Mouse (Mus musculus) layer of hippocampus, adult 2 months (tissue): Measurements from ENCODE around the gene Adamtsl3. TPM values are rescaled to one million over a fixed set of nuclear protein-coding genes. Genes with fewer than 3 reads are reported as not detected.

ENCODE experiments used
- DNase-seq, 2 experiments: peaks; one replicate each; pipeline ENCODE4 v3.0.0; 2022; ENCODE audit warnings: low spot score in 2 of 2
- H3K27ac ChIP-seq: fragments of 200-600 bp; 2 replicates; pipeline ENCODE4 v1.8.1; 2022
- H3K4me3 ChIP-seq: fragments of 200-600 bp; 2 replicates; pipeline ENCODE4 v1.8.1; 2022; ENCODE audit warnings: mild to moderate bottlenecking
- CTCF ChIP-seq: fragments of 200-600 bp; conservative IDR thresholded peaks from 2 replicates; pipeline ENCODE4 v1.8.1; 2022; ENCODE audit warnings: antibody characterized with exemption, mild to moderate bottlenecking, moderate library complexity
- total RNA-seq, 2 experiments: library from RNA; stranded (reverse); gene quantifications; 2 replicates each; pipeline ENCODE4 v1.2.3; 2021

The Adamtsl3 gene
- total RNA-seq, 2 experiments from 2014 or later, result 1.4 to 1.7 TPM

DNA sequence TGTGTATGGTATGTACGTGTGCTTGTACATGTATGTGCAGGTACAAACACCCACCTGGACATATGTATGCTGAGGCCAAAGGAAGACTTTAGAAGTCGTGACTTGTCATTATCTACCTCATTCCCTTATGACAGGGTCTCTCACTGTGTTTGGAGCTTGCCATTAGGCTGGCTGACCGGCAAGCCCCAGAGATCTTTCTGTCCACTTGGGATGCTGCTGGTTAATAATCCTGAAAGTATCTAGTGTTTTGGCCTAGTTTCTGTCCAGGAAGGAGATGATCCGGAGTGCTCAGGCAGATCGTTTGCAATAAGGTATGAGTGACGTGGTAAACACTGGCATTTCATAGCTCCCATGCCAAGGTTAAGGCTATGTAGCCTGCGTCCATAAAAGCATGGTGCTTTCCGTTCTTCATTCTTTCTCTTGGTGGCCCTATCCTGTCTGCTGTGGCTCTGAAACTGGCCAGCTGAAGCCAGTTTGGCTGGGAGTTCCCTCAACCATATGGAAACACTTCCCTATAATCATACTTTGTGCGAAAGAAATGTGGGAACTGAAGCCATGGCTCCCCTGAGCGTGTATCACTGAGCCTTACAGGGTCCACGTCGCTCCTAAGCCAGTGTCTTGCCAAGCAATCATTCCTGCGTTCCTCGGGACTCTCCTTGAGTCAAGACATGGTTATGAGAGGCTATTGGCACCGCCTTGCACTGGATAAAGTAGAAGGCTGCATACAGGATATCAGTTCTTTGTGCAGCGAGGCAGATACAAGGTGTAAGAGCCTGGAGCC, 141.1 kb downstream of the Adamtsl3 start:
- DNase-seq, result no peak

GRCm38 (mm10) chr7:82478461-82478860, 143.0 kb downstream of the Adamtsl3 start:
- no peak for TF ChIP-seq CTCF
- no peak overlapping the region for H3K4me3 ChIP-seq
- DNase-seq, result no peak
- H3K27ac ChIP-seq, result no peak overlapping the region

More for the DNA sequence above, 141.1 kb downstream of the Adamtsl3 start:
- Histone ChIP-seq H3K4me3 (no peak overlapping the region), H3K27ac (no peak overlapping the region)
- no peak for TF ChIP-seq CTCF

DNA sequence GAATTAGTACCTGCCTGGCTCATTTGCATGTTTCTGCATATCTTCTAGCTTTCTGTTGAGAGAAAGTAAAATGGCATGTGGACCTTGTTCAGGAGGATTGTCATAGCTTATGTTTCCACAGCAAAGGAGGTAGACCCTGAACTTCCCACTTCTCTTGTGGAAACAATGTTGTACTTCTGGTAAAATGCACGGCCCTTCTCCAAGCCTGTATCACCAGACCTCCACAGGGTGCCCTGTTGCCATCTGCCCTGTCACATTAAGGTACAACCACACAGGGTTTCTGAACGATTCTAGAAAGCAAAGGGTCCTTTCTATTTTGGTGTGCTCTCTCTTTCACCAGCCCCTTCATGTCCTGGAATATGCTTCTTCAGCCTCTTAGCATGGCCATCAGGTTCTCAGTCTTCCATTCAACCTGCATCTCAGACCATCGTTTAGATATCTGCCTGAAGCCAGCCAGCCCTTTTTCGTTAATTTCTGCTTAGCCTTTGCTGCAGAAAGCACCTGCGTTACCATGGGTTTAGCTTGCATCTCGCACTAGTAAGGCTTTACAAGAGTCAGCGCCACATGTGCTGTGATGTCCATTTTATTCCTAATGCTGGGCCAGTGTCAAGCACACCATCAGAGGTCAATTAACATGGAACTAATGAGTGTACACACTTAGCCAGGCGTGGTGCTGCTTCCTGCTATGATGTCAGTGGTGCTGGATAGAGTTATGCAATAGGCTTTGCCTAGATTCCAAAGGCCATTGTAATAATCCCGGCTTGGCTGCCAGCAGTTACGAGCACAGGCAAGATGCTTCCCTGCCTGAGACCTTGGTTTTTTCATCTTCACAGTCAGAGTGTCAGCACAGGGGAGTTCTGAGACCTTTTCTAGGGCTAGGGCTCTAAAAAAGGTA, 143.6 kb downstream of the Adamtsl3 start:
- Histone ChIP-seq H3K4me3 (no peak overlapping the region), H3K27ac (no peak overlapping the region)
- no peak for TF ChIP-seq CTCF
- no peak for DNase-seq

GRCm38 (mm10) chr7:82483426-82483825, 147.9 kb downstream of the Adamtsl3 start:
- no peak for DNase-seq
- H3K4me3 ChIP-seq, result no peak overlapping the region
- H3K27ac ChIP-seq, result no peak overlapping the region
- TF ChIP-seq CTCF, result no peak

DNA sequence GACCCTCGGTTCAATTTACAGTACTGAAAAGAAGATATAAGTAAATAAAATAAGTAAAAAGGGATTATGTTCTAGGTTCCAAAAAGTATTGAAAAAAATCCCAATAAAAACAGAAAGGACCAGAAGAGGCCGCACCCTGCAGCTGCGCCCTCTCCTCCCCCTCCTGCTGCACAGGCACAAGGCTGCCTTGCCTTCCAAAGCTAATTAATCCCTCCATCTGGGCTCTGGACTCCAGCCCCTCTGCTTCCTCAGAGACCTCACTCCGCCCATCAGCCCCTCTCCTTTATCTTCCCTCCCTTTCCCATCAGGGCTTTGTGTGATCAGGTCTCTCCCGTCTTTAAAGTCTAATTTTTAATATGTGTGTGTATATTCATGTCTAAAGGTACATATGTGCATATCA, 149.3 kb downstream of the Adamtsl3 start:
- H3K27ac ChIP-seq, result no peak overlapping the region

GRCm38 (mm10) chr7:82485344-82485954, 150.0 kb downstream of the Adamtsl3 start:
- H3K27ac ChIP-seq, result no peak overlapping the region
- DNase-seq, result no peak
- H3K4me3 ChIP-seq, result no peak overlapping the region
- no peak for TF ChIP-seq CTCF

More for the DNA sequence above, 149.3 kb downstream of the Adamtsl3 start:
- no peak for DNase-seq
- no peak for TF ChIP-seq CTCF
- no peak overlapping the region for H3K4me3 ChIP-seq

DNA sequence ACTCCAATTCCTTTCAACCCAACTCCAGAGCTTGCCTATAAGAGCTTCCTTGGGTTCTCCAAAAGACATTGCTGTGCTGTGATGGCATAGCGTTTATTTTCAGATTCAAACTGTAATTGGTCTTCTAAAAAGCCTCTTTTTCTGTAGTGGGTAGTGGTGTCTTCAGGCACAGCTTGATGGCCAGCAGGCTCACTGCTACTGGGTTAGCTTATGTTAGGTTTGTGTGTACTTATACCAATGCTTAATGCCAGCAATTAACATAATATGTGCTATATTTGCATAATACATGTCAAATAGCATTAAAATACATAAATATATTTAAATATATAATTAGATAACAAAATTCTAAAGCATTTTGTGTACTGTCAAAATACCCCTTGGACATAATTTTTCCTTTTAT, 155.5 kb downstream of the Adamtsl3 start:
- Histone ChIP-seq H3K27ac (no peak overlapping the region), H3K4me3 (no peak overlapping the region)
- no peak for DNase-seq
- TF ChIP-seq CTCF, result no peak

DNA sequence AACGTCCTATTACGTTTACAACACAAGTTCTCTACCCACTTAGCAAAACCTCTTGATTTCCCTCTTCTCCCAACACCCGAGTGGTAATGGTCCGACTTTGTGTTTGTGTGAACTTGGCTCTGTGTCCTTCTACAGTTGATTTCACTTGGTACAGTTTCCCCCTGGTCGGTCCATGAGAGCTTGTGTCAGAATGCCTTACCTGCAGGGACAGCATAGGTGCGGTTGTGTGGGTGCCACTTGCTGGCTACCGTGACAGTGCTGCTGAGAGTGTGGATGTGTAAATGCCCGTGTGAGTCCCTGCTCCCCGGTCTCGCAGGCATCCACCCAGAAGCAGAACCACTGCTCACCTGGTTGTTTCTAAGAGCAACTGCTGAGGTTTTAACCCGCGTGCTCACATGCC, 157.4 kb downstream of the Adamtsl3 start:
- TF ChIP-seq CTCF, result no peak
- no peak for DNase-seq
- Histone ChIP-seq H3K4me3 (no peak overlapping the region), H3K27ac (no peak overlapping the region)

GRCm38 (mm10) chr7:82494220-82494619, 158.7 kb downstream of the Adamtsl3 start:
- no peak for TF ChIP-seq CTCF
- no peak overlapping the region for H3K4me3 ChIP-seq
- no peak overlapping the region for H3K27ac ChIP-seq

DNA sequence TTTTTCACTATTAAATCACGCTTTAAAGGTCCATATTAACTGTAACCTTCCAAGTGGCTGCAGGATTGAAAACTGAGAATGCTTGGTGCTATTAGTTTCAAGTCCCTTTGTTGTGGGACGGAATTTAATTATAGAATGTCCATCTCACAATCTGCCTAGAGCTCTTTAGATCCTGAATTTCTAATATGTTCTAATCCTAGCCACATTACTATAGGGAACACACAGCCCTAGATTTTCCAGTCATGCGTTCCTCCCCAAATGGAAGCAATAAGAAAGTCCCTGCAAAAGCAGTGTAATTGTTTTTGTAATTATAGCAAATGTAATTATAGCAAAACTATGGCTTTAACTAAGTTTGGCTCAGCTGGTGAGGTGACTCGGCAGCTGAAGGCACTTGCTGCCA, 161.6 kb downstream of the Adamtsl3 start:
- Histone ChIP-seq H3K4me3 (no peak overlapping the region), H3K27ac (no peak overlapping the region)
- DNase-seq, result no peak
- no peak for TF ChIP-seq CTCF

More at GRCm38 (mm10) chr7:82494220-82494619, 158.7 kb downstream of the Adamtsl3 start:
- no peak for DNase-seq

GRCm38 (mm10) chr7:82501306-82501705, 165.8 kb downstream of the Adamtsl3 start:
- Histone ChIP-seq H3K27ac (no peak overlapping the region), H3K4me3 (no peak overlapping the region)
- no peak for TF ChIP-seq CTCF
- peak in 1 of 2 experiments; percentile 21 for DNase-seq

- no peak overlapping the region for H3K4me3 ChIP-seq
- no peak for TF ChIP-seq CTCF
- DNase-seq, result no peak
Observed at GRCm38 (mm10) chr7:82502511-82502910, 167.0 kb downstream of the Adamtsl3 start.

GRCm38 (mm10) chr7:82504101-82504500, 168.6 kb downstream of the Adamtsl3 start:
- peak; percentile 88 for TF ChIP-seq CTCF
- DNase-seq, result peak; percentile 52 to 75
- Histone ChIP-seq H3K4me3 (no peak overlapping the region), H3K27ac (no peak overlapping the region)

More at GRCm38 (mm10) chr7:82502511-82502910, 167.0 kb downstream of the Adamtsl3 start:
- H3K27ac ChIP-seq, result no peak overlapping the region
